ENCODE assay signal across 8 mouse cellular contexts in genomic region chr4:150913743-150914142, GRCm38 (mm10). TPM values are rescaled to one million over a fixed set of nuclear protein-coding genes. Genes with fewer than 3 reads are reported as not detected.
A peak's percentile ranks its signal among the peaks of the same experiment; 100 is the strongest.
DNase-seq lines count a peak whose midpoint lies in the region; ATAC-seq and TF ChIP-seq lines count a peak whose summit lies in the region.

No protein-coding gene starts in this region.

- 17% methylated on average over 12 of the region's 12 CpGs for WGBS in kidney, embryonic 14.5 days
- WGBS in bone marrow, adult 2 months: 11% methylated on average over 12 of the region's 12 CpGs
- WGBS in hindbrain, embryonic 14.5 days: 20% methylated on average over 12 of the region's 12 CpGs
- 11% methylated on average over 12 of the region's 12 CpGs for WGBS in midbrain, embryonic 16.5 days

- no peaks in the 10 kb centered on the region for H3K36me3 ChIP-seq in kidney, embryonic 14.5 days (ENCODE audit: control insufficient read depth, insufficient read depth, low read length)
- H3K36me3 ChIP-seq in hindbrain, embryonic 14.5 days (replicated peaks; ENCODE audit: control insufficient read depth, insufficient read depth): no peaks in the 10 kb centered on the region
- H3K36me3 ChIP-seq in midbrain, embryonic 16.5 days (ENCODE audit: control insufficient read depth, insufficient read depth, low read length): no peaks in the 10 kb centered on the region

- H3K27ac ChIP-seq in kidney, embryonic 14.5 days (ENCODE audit: low read depth, low read length): peak overlapping the region; percentile 86
- H3K27ac ChIP-seq in bone marrow, adult 2 months (ENCODE audit: control insufficient read depth, insufficient read depth, low read depth, low read length, poor library complexity): peak overlapping the region; percentile 95
- H3K27ac ChIP-seq in hindbrain, embryonic 14.5 days: peak overlapping the region; percentile 82
- peak overlapping the region; percentile 87 for H3K27ac ChIP-seq in midbrain, embryonic 16.5 days (ENCODE audit: low read length)

- TF ChIP-seq POLR2A in bone marrow, adult 2 months (IDR thresholded peaks at IDR 0.05; ENCODE audit: borderline replicate concordance, control insufficient read depth, low read depth, low read length): no peak

- TF ChIP-seq CTCF in bone marrow, adult 2 months (IDR thresholded peaks at IDR 0.05; ENCODE audit: control insufficient read depth, insufficient read depth, low read length): no peak

- H3K27me3 ChIP-seq in kidney, embryonic 14.5 days (ENCODE audit: control insufficient read depth, insufficient read depth, low read length): no peaks in the 10 kb centered on the region
- H3K27me3 ChIP-seq in hindbrain, embryonic 14.5 days (ENCODE audit: control insufficient read depth, insufficient read depth, low read length): no peaks in the 10 kb centered on the region
- H3K27me3 ChIP-seq in midbrain, embryonic 16.5 days (ENCODE audit: control insufficient read depth, insufficient read depth, low read depth, low read length): no peaks in the 10 kb centered on the region

- DNase-seq in kidney, adult 11 months: no peak
- DNase-seq in hindbrain, embryonic 14.5 days (ENCODE audit: low spot score): no peak
- DNase-seq in embryo, embryonic 9.5 days (ENCODE audit: extremely low spot score): no peak

- H3K9me3 ChIP-seq in kidney, embryonic 14.5 days (ENCODE audit: control insufficient read depth, low read length): no peaks in the 10 kb centered on the region
- H3K9me3 ChIP-seq in hindbrain, embryonic 14.5 days (ENCODE audit: control insufficient read depth, low read length): no peaks in the 10 kb centered on the region
- H3K9me3 ChIP-seq in midbrain, embryonic 16.5 days (replicated peaks; ENCODE audit: control insufficient read depth, low read length, poor library complexity, severe bottlenecking): no peaks in the 10 kb centered on the region

- H3K9ac ChIP-seq in kidney, embryonic 14.5 days (ENCODE audit: low read depth, low read length): peak overlapping the region; percentile 73
- peak overlapping the region; percentile 69 for H3K9ac ChIP-seq in hindbrain, embryonic 14.5 days
- peak overlapping the region; percentile 87 for H3K9ac ChIP-seq in midbrain, embryonic 16.5 days (ENCODE audit: low read depth, low read length)

- H3K4me3 ChIP-seq in kidney, embryonic 14.5 days (ENCODE audit: low read length): peak overlapping the region; percentile 63
- H3K4me3 ChIP-seq in bone marrow, adult 2 months (replicated peaks; ENCODE audit: control insufficient read depth, low read depth, low read length): peak overlapping the region; percentile 83
- H3K4me3 ChIP-seq in hindbrain, embryonic 14.5 days (replicated peaks; ENCODE audit: low read length): peak overlapping the region; percentile 58
- H3K4me3 ChIP-seq in midbrain, embryonic 16.5 days (ENCODE audit: low read depth, low read length): peak overlapping the region; percentile 65

- H3K4me2 ChIP-seq in kidney, embryonic 14.5 days (replicated peaks; ENCODE audit: low read depth, low read length): peak overlapping the region; percentile 56
- peak overlapping the region; percentile 66 for H3K4me2 ChIP-seq in hindbrain, embryonic 14.5 days (replicated peaks)
- H3K4me2 ChIP-seq in midbrain, embryonic 16.5 days (ENCODE audit: low read length): peak overlapping the region; percentile 86

- ATAC-seq in kidney, embryonic 14.5 days (ENCODE audit: low FRiP score, low TSS enrichment): no peak
- ATAC-seq in hindbrain, embryonic 14.5 days (ENCODE audit: low FRiP score): no peak
- no peak for ATAC-seq in midbrain, embryonic 16.5 days
- no peak for ATAC-seq in monocyte, adult 5-6 weeks (replicated peaks; ENCODE audit: insufficient number of reproducible peaks, low FRiP score, low TSS enrichment, poor library complexity, severe bottlenecking)
- no peak for ATAC-seq in activated CD4-positive, CD25-positive, alpha-beta regulatory T cell, adult 4 months

- peaks cover 8% of the 10 kb centered on the region for H3K4me1 ChIP-seq in kidney, embryonic 14.5 days (ENCODE audit: control insufficient read depth, insufficient read depth, low read length)
- peaks cover 11% of the 10 kb centered on the region; the same call in 1 of the 2 replicates for H3K4me1 ChIP-seq in bone marrow, adult 2 months (ENCODE audit: control insufficient read depth, insufficient read depth, low read length)
- peaks cover 28% of the 10 kb centered on the region for H3K4me1 ChIP-seq in hindbrain, embryonic 14.5 days (replicated peaks; ENCODE audit: control insufficient read depth, insufficient read depth, low read length)
- peaks cover 22% of the 10 kb centered on the region for H3K4me1 ChIP-seq in midbrain, embryonic 16.5 days (ENCODE audit: control insufficient read depth, insufficient read depth, low read length)

RNA-seq across cellular contexts. Expression of gene Park7, which starts 0.5 kb away (rescaled TPM):
- 398 and 419 TPM in 2 replicates for polyA plus RNA-seq in kidney, embryonic 14.5 days (2014; fragmentation: Nextera tagmentation; extraction: Ambion mirVana)
- polyA plus RNA-seq in bone marrow, adult 2 months (2011; ENCODE audit: insufficient read depth, insufficient read length, low replicate concordance, missing spikeins): 73.9 and 121 TPM in 2 replicates
- 383 and 392 TPM in 2 replicates for polyA plus RNA-seq in hindbrain, embryonic 14.5 days (2014; fragmentation: Nextera tagmentation; extraction: Ambion mirVana)
- polyA plus RNA-seq in midbrain, embryonic 16.5 days (2015; fragmentation: Nextera tagmentation; extraction: Ambion mirVana): 359 and 371 TPM in 2 replicates
- total RNA-seq in monocyte, adult 5-6 weeks (2017): 177 to 216 TPM (median 190 TPM) in 3 replicates
- 100 to 1,000 TPM; 449 to 481 TPM for polyA plus RNA-seq in activated CD4-positive, CD25-positive, alpha-beta regulatory T cell, adult 4 months (2017; shearing (Covaris generic))

RNA-seq across cellular contexts. Expression of gene Tnfrsf9, which starts 0.6 kb away (rescaled TPM):
- 0.13 and 0.39 TPM in 2 replicates for polyA plus RNA-seq in kidney, embryonic 14.5 days (2014; fragmentation: Nextera tagmentation; extraction: Ambion mirVana)
- not detected in 2 replicates for polyA plus RNA-seq in bone marrow, adult 2 months (2011; ENCODE audit: insufficient read depth, insufficient read length, low replicate concordance, missing spikeins)
- polyA plus RNA-seq in hindbrain, embryonic 14.5 days (2014; fragmentation: Nextera tagmentation; extraction: Ambion mirVana): 0.20 and 0.25 TPM in 2 replicates
- 0.27 and 0.38 TPM in 2 replicates for polyA plus RNA-seq in midbrain, embryonic 16.5 days (2015; fragmentation: Nextera tagmentation; extraction: Ambion mirVana)
- total RNA-seq in monocyte, adult 5-6 weeks (2017): 14.3 to 47.8 TPM (median 28.4 TPM) in 3 replicates
- polyA plus RNA-seq in activated CD4-positive, CD25-positive, alpha-beta regulatory T cell, adult 4 months (2017; shearing (Covaris generic)): 100 to 1,000 TPM; 103 to 140 TPM

Comparison
In these comparisons a context has a peak if more than half of its experiments do, and no peak if none do; other contexts are left out.
1. RNA of gene Tnfrsf9, which starts 0.6 kb away (polyA plus RNA-seq): 103 to 140 TPM in activated CD4-positive, CD25-positive, alpha-beta regulatory T cell, adult 4 months; 0.13 to 0.39 TPM in kidney, embryonic 14.5 days, 0.27 to 0.38 TPM in midbrain, embryonic 16.5 days, 0.20 to 0.25 TPM in hindbrain, embryonic 14.5 days and not detected in bone marrow, adult 2 months; every median in the first group is over 10 times any median in the second.
2. Peak in every context shown above with its lines, with median percentiles within 50 percentile points of each other: H3K27ac ChIP-seq, H3K4me2 ChIP-seq, H3K4me3 ChIP-seq and H3K9ac ChIP-seq.